Mouse (Mus musculus): ENCODE data around the gene Wdfy2.
"Not testable (repeated sequence)": the region's sequence is repeated elsewhere in the genome, so short reads cannot be mapped to it uniquely, and the experiment has no call there.

The Wdfy2 gene

GRCm38 (mm10) chr14:62880084-62880851, 42.8 kb downstream of the Wdfy2 start:
- DNase-seq = no peak

GRCm38 (mm10) chr14:62882061-62882614, 44.7 kb downstream of the Wdfy2 start:
- no peak for DNase-seq

- no peak for DNase-seq
These were observed 46.1 kb downstream of the Wdfy2 start for GRCm38 (mm10) chr14:62883551-62883950.

GRCm38 (mm10) chr14:62884171-62884570, 46.7 kb downstream of the Wdfy2 start:
- peak in 1 of 2 experiments; percentile 31 for DNase-seq

GRCm38 (mm10) chr14:62884639-62885038, 47.2 kb downstream of the Wdfy2 start:
- no peak for DNase-seq

- no peak for DNase-seq
These were observed 47.7 kb downstream of the Wdfy2 start for GRCm38 (mm10) chr14:62885146-62885545.

GRCm38 (mm10) chr14:62891401-62891800, 53.9 kb downstream of the Wdfy2 start:
- no peak for DNase-seq

GRCm38 (mm10) chr14:62892771-62893641, 55.5 kb downstream of the Wdfy2 start:
- peak; percentile 86 for DNase-seq

- not testable (repeated sequence) for DNase-seq
These were observed 56.2 kb downstream of the Wdfy2 start for GRCm38 (mm10) chr14:62893642-62894180.

- DNase-seq = peak; percentile 77 to 83
These were observed 57.7 kb downstream of the Wdfy2 start for GRCm38 (mm10) chr14:62894924-62895840.

GRCm38 (mm10) chr14:62898061-62898460, 60.6 kb downstream of the Wdfy2 start:
- no peak for DNase-seq

GRCm38 (mm10) chr14:62907888-62908287, 70.4 kb downstream of the Wdfy2 start:
- no peak for DNase-seq

- no peak for DNase-seq
These were observed 71.1 kb downstream of the Wdfy2 start for GRCm38 (mm10) chr14:62908550-62908949.

GRCm38 (mm10) chr14:62910859-62911258, 73.4 kb downstream of the Wdfy2 start:
- no peak for DNase-seq

GRCm38 (mm10) chr14:62915146-62915685, 77.7 kb downstream of the Wdfy2 start:
- no peak for DNase-seq

GRCm38 (mm10) chr14:62916488-62917034, 79.1 kb downstream of the Wdfy2 start:
- no peak for DNase-seq

GRCm38 (mm10) chr14:62921401-62921800, 83.9 kb downstream of the Wdfy2 start:
- DNase-seq = no peak

GRCm38 (mm10) chr14:62922637-62923036, 85.2 kb downstream of the Wdfy2 start:
- DNase-seq = no peak

GRCm38 (mm10) chr14:62924800-62925199, 87.3 kb downstream of the Wdfy2 start:
- peak in 1 of 2 experiments; percentile 33 for DNase-seq

- no peak for DNase-seq
These were observed 90.6 kb downstream of the Wdfy2 start for GRCm38 (mm10) chr14:62928101-62928541.

GRCm38 (mm10) chr14:62935361-62935760, 97.9 kb downstream of the Wdfy2 start:
- no peak for DNase-seq

Data from cerebellum, postnatal 25 days (tissue).